Mouse (Mus musculus): Measurements from ENCODE around the gene Polr2b.

GRCm38 (mm10) chr5:77378027-77378426, 68.1 kb downstream of the Polr2b start:
- TF ChIP-seq CTCF (IDR thresholded peaks at IDR 0.05; ENCODE audit: low read depth), result no peak
- no peak for TF ChIP-seq EP300 (IDR thresholded peaks at IDR 0.05; ENCODE audit: low read depth)
